Mouse (Mus musculus) liver, embryonic 11.5 days (tissue): ENCODE data around the gene Cnot4. TPM values are rescaled to one million over a fixed set of nuclear protein-coding genes. Genes with fewer than 3 reads are reported as not detected.
"Not testable (repeated sequence)": the region's sequence is repeated elsewhere in the genome, so short reads cannot be mapped to it uniquely, and the experiment has no call there.

Experiments
- ATAC-seq: fragments of 200-750 bp; cut with Nextera tagmentation; replicated peaks from 2 replicates; pipeline ENCODE4 v1.8.0; 2017; ENCODE audit warnings: moderate number of reproducible peaks, mild to moderate bottlenecking, moderate TSS enrichment, moderate library complexity; ENCODE audit not compliant: low FRiP score
- DNase-seq: peaks from one replicate; pipeline ENCODE4 v3.0.0-alpha.2; 2017; ENCODE audit warnings: low spot score
- H3K27ac ChIP-seq: fragments of 300-500 bp; sonication (generic); 2 replicates; pipeline ENCODE4 v1.5.1; 2014; ENCODE audit warnings: mild to moderate bottlenecking, low read depth, low read length, control low read depth
- H3K27me3 ChIP-seq: fragments of 300-500 bp; sonication (generic); replicated peaks from 2 replicates; pipeline ENCODE4 v1.6.1; 2014; ENCODE audit warnings: low read length, mixed read lengths; ENCODE audit not compliant: control insufficient read depth, insufficient read depth
- H3K36me3 ChIP-seq: fragments of 300-500 bp; sonication (generic); 2 replicates; pipeline ENCODE4 v1.6.1; 2014; ENCODE audit warnings: mild to moderate bottlenecking, low read length, moderate library complexity, mixed read lengths; ENCODE audit not compliant: control insufficient read depth, insufficient read depth
- H3K4me1 ChIP-seq: fragments of 300-500 bp; sonication (generic); replicated peaks from 2 replicates; pipeline ENCODE4 v1.6.1; 2014; ENCODE audit warnings: low read length, mixed read lengths; ENCODE audit not compliant: control insufficient read depth, insufficient read depth
- H3K4me2 ChIP-seq: fragments of 300-500 bp; sonication (generic); 2 replicates; pipeline ENCODE4 v1.6.1; 2014; ENCODE audit warnings: mild to moderate bottlenecking, control low read depth, moderate library complexity
- H3K4me3 ChIP-seq: fragments of 300-500 bp; sonication (generic); 2 replicates; pipeline ENCODE4 v1.5.1; 2014; ENCODE audit warnings: low read depth, low read length, control low read depth
- H3K9ac ChIP-seq: fragments of 300-500 bp; sonication (generic); 2 replicates; pipeline ENCODE4 v1.6.1; 2014; ENCODE audit warnings: low read depth, low read length, control low read depth
- H3K9me3 ChIP-seq: fragments of 300-500 bp; sonication (generic); 2 replicates; pipeline ENCODE4 v1.6.1; 2016; ENCODE audit warnings: low read length, inconsistent platforms, mixed read lengths; ENCODE audit not compliant: control insufficient read depth
- WGBS: fragments of 180-500 bp; shearing (Covaris S2); extraction: QIAGEN DNeasy Blood & Tissue Kit; methylation state at CpG from one replicate; pipeline ENCODE4 v1.1.7; 2014; 5-methylcytosine and 5-hydroxymethylcytosine counted together
- polyA plus RNA-seq: library from polyadenylated mRNA; unstranded; fragments of >200 nt; fragmentation: Nextera tagmentation; extraction: Ambion mirVana; gene quantifications from 2 replicates; pipeline ENCODE4 v1.2.1, GENCODE M21; 2014

The Cnot4 gene
- 25.0 and 26.3 TPM in 2 replicates for polyA plus RNA-seq

- Histone ChIP-seq H3K9me3 (no peaks in the 10 kb centered on the region), H3K4me2 (peak within 1 kb of the TSS; percentile 88), H3K4me3 (peak within 1 kb of the TSS; percentile 91), H3K36me3 (no peaks in the 10 kb centered on the region), H3K27me3 (no peaks in the 10 kb centered on the region), H3K27ac (peak within 1 kb of the TSS; percentile 81), H3K4me1 (peaks cover 6% of the 10 kb centered on the region), H3K9ac (peak within 1 kb of the TSS; percentile 77)
- ATAC-seq, result peak; percentile 97
- peak; percentile 99 for DNase-seq
- under 1% methylated on average over 55 of the region's 55 CpGs for WGBS
Observed at GRCm38 (mm10) chr6:35133579-35134488, at the start of gene Cnot4. TSS of gene Cnot4 (minus strand) at chr6:35133724.

DNA sequence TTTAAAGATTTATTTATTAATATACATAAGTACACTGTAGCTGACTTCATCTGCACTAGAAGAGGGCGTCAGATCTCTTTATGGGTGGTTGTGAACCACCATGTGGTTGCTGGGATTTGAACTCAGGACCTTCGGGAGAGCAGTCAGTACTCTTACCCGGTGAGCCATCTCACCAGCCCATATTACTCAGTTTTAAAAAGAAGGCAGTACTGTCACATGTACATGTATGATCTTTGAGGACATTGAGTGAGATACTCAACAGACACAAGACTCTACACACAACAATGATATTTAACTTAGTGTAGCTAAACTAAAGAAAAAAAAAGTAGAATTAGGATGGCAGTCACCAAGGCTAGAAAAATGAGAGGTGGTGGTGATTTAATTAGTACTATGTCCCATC is 45.8 kb upstream of the Cnot4 start:
- H3K4me2 ChIP-seq, H3K36me3 ChIP-seq, H3K9ac ChIP-seq, H3K4me3 ChIP-seq, H3K27me3 ChIP-seq, DNase-seq, H3K9me3 ChIP-seq, ATAC-seq, H3K27ac ChIP-seq: not testable (repeated sequence)
- WGBS, result 93% methylated on average over 3 of the region's 3 CpGs
- peaks cover 10% of the 10 kb centered on the region for H3K4me1 ChIP-seq

GRCm38 (mm10) chr6:35177650-35178272 is 44.2 kb upstream of the Cnot4 start:
- Histone ChIP-seq H3K36me3 (no peaks in the 10 kb centered on the region), H3K27me3 (no peaks in the 10 kb centered on the region), H3K9ac (peak overlapping the region; percentile 97), H3K4me1 (peaks cover 10% of the 10 kb centered on the region), H3K27ac (peak overlapping the region; percentile 93), H3K4me3 (peak overlapping the region; percentile 94), H3K4me2 (peak overlapping the region; percentile 82), H3K9me3 (no peaks in the 10 kb centered on the region)
- WGBS, result under 1% methylated on average over 64 of the region's 69 CpGs
- DNase-seq (peak; percentile 77), ATAC-seq (peak; percentile 55)

- no peaks in the 10 kb centered on the region for H3K36me3 ChIP-seq
- ATAC-seq, result peak; percentile 88
- no peaks in the 10 kb centered on the region for H3K9me3 ChIP-seq
- H3K4me3 ChIP-seq, result peak within 1 kb of the TSS; percentile 94
- H3K4me1 ChIP-seq, result peaks cover 10% of the 10 kb centered on the region
- H3K9ac ChIP-seq, result peak within 1 kb of the TSS; percentile 97
- 3% methylated on average over 32 of the region's 34 CpGs for WGBS
- H3K27me3 ChIP-seq, result no peaks in the 10 kb centered on the region
- peak within 1 kb of the TSS; percentile 93 for H3K27ac ChIP-seq
- H3K4me2 ChIP-seq, result peak within 1 kb of the TSS; percentile 82
- peak; percentile 91 for DNase-seq
Observed at GRCm38 (mm10) chr6:35176979-35177649, 43.6 kb upstream of the Cnot4 start, which contains the start of gene Nup205. TSS of gene Nup205 (plus strand) at chr6:35177421.

GRCm38 (mm10) chr6:35173181-35173580 is 39.7 kb upstream of the Cnot4 start:
- Histone ChIP-seq H3K9ac (no peak overlapping the region), H3K4me1 (no peaks in the 10 kb centered on the region), H3K27ac (no peak overlapping the region), H3K4me3 (no peak overlapping the region), H3K36me3 (no peaks in the 10 kb centered on the region), H3K27me3 (no peaks in the 10 kb centered on the region), H3K4me2 (no peak overlapping the region), H3K9me3 (no peaks in the 10 kb centered on the region)
- 81% methylated on average over 4 of the region's 4 CpGs for WGBS
- ATAC-seq (no peak), DNase-seq (no peak)

DNA sequence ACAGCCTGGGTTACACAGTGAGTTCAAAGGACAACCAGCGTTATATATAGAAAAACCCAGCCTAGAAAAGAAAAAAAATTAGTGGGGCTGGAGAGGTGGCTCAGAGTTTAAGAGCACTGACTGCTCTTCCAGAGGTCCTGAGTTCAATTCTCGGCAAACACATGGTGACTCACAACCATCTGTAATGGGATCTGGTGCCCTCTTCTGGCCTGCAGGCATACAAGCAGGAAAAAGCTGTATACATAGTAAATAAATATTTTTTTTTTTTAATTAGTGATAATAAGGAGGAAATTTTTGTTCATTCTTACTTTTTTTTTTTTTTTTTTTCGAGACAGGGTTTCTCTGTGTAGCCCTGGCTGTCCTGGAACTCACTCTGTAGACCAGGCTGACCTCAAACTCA is 38.5 kb upstream of the Cnot4 start:
- not testable (repeated sequence) for H3K9me3 ChIP-seq, H3K36me3 ChIP-seq, H3K9ac ChIP-seq, ATAC-seq, H3K4me2 ChIP-seq, H3K27ac ChIP-seq, H3K4me1 ChIP-seq, H3K27me3 ChIP-seq, H3K4me3 ChIP-seq, DNase-seq
- WGBS, result 54% methylated on average over 3 of the region's 3 CpGs

DNA sequence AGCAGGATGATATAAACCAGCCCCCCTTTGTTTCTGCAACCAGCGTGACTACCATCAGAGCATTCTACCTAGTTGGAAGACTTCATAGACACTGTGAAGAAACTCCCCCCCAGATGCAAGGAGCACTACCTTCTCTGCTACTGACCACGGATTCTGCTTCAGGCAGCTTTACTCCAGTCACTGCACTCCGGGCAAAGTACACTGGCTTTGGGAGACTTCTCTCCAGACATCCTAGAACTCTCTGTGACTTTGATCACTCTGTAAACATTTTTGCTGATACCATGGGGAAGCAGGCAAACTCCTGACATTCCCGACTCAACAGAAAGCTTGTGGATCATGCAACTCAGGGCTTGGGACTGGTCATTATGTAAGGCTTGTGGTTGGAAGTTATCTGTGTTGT is 35.7 kb upstream of the Cnot4 start:
- H3K27ac ChIP-seq, result no peak overlapping the region
- DNase-seq (no peak), ATAC-seq (no peak)
- no peak overlapping the region for H3K9ac ChIP-seq
- H3K4me3 ChIP-seq, result no peak overlapping the region
- H3K4me2 ChIP-seq, result no peak overlapping the region
- H3K9me3 ChIP-seq, result no peaks in the 10 kb centered on the region
- 52% methylated on average over 4 of the region's 4 CpGs for WGBS
- no peaks in the 10 kb centered on the region for H3K27me3 ChIP-seq
- H3K4me1 ChIP-seq, result no peaks in the 10 kb centered on the region
- no peaks in the 10 kb centered on the region for H3K36me3 ChIP-seq

DNA sequence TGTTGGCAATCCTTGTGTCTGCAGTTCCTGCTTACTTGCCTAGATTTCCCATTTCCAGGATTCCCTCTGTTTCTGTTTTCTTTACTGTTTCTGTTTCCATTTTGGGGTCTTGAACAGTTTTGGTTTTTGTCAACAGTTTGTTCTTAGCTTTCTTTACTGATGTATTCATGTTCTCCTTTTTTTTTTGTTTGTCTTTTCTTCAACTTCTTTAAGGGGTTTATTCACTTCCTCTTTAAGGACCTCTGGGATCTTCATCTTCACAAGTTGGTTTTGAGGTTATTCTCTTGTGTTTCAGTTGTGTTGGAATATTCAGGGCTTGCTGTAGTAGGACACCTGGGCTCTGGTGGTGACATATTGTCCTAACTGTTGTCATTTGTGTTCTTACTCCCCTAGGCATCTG is 21.0 kb upstream of the Cnot4 start:
- no peaks in the 10 kb centered on the region for H3K4me1 ChIP-seq
- no peaks in the 10 kb centered on the region for H3K9me3 ChIP-seq
- no peaks in the 10 kb centered on the region for H3K36me3 ChIP-seq
- no peaks in the 10 kb centered on the region for H3K27me3 ChIP-seq
- H3K9ac ChIP-seq, result no peak overlapping the region
- no peak for ATAC-seq
- no peak overlapping the region for H3K4me3 ChIP-seq
- H3K27ac ChIP-seq, result no peak overlapping the region
- no peak for DNase-seq
- no peak overlapping the region for H3K4me2 ChIP-seq
